Mouse (Mus musculus) B cell, adult (primary cell): ENCODE data around the gene Krtap4-9. TPM values are rescaled to one million over a fixed set of nuclear protein-coding genes. Genes with fewer than 3 reads are reported as not detected.

Experiments
- total RNA-seq: library from RNA; stranded (reverse); gene quantifications from 4 replicates; pipeline ENCODE4 v1.2.4, GENCODE M21; 2023; ENCODE audit not compliant: inconsistent age

The Krtap4-9 gene
- not detected in 4 replicates for total RNA-seq

DNA sequence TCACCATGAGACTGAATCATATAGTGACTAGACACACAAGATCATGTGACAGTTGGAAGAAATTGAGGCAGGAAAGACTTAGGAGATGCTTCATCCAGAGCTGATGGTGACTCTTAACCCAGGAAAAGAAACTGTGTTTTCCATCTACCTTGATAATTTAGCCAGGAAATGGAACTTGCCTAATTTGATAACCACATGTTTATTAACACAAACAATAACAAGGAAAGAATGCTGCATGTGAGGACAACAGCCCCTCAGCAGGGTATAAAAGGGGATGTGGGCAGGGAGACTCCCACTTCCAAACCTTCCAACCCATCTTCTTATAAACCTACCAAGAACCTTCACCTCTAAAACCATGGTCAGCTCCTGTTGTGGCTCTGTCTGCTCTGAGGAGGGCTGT is at the start of gene Krtap4-9:
Gene Krtap4-9, plus strand, starts transcription at position 301 of the 400 bp plus-strand sequence.

DNA sequence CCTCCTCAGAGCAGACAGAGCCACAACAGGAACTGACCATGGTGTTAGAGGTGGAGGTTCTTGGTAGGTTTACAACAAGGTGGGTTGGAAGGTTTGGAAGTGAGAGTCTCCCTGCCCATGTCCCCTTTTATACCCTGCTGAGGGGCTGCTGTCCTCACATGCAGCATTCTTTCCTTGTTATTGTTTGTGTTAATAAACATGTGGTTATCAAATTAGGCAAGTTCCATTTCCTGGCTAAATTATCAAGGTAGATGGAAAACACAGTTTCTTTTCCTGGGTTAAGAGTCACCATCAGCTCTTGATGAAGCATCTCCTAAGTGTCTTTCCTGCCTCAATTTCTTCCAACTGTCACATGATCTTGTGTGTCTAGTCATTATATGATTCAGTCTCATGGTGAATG is 12.2 kb upstream of the Krtap4-9 start, which contains the start of gene Gm11595:
Gene Gm11595, minus strand, starts transcription at position 101 of the 400 bp plus-strand sequence.

DNA sequence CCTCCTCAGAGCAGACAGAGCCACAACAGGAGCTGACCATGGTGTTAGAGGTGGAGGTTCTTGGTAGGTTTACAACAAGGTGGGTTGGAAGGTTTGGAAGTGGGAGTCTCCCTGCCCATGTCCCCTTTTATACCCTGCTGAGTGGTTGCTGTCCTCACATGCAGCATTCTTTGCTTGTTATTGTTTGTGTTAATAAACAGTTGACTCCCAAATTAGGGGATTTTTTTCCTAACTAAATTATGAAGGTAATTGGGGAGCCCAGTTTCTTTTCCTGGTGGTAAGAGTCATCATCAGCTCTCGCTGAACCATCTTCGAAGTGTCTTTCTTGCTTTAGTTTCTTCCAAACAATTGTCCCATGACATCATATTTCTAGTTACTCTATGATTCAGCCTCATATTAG is 4.4 kb upstream of the Krtap4-9 start, which contains the start of gene Krtap4-8:
Gene Krtap4-8, minus strand, starts transcription at position 101 of the 400 bp plus-strand sequence.

DNA sequence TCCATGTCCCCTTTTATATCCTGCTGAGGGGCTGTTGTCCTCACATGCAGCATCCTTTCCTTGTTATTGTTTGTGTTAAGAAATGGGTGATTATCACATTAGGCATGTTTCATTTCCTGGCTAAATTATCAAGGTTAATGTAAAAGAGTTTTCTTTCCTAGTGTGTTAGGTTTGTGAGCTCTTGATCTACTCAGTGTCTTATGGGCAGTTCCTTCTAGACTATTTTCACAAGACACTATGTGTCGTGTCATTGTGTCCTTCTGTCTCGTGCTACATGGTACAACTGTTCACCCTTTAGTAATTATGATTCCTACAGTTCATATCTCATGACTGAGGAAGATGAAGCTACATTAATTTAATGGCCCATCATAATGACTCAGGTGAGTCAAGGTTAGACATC is 8.4 kb downstream of the Krtap4-9 start, which contains the start of gene Gm11596:
Gene Gm11596, minus strand, starts transcription at position 101 of the 400 bp plus-strand sequence.

DNA sequence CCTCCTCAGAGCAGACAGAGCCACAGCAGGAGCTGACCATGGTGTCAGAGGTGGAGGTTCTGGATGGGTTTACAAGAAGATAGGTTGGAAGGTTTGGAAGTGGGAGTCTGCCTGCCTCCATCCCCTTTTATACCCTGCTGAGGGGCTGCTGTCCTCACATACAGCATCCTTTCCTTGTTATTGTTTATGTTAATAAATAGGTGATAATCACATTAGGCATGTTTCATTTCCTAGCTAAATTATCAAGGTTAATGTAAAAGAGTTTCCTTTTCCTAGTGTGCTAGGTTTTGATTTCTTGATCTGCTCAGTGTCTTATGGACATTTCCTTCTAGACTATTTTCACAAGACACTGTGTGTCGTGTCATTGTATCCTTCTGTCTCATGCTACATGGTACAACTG is 13.8 kb downstream of the Krtap4-9 start, which contains the start of gene Gm11569:
Gene Gm11569, minus strand, starts transcription at position 101 of the 400 bp plus-strand sequence.

DNA sequence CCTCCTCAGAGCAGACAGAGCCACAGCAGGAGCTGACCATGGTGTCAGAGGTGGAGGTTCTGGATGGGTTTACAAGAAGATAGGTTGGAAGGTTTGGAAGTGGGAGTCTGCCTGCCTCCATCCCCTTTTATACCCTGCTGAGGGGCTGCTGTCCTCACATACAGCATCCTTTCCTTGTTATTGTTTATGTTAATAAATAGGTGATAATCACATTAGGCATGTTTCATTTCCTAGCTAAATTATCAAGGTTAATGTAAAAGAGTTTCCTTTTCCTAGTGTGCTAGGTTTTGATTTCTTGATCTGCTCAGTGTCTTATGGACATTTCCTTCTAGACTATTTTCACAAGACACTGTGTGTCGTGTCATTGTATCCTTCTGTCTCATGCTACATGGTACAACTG is 19.3 kb downstream of the Krtap4-9 start, which contains the start of gene Gm11554:
Gene Gm11554, minus strand, starts transcription at position 101 of the 400 bp plus-strand sequence.

DNA sequence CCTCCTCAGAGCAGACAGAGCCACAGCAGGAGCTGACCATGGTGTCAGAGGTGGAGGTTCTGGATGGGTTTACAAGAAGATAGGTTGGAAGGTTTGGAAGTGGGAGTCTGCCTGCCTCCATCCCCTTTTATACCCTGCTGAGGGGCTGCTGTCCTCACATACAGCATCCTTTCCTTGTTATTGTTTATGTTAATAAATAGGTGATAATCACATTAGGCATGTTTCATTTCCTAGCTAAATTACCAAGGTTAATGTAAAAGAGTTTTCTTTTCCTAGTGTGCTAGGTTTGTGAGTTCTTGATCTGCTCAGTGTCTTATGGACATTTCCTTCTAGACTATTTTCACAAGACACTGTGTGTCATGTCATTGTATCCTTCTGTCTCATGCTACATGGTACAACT is 24.8 kb downstream of the Krtap4-9 start, which contains the start of gene Krtap4-13:
Gene Krtap4-13, minus strand, starts transcription at position 101 of the 400 bp plus-strand sequence.

DNA sequence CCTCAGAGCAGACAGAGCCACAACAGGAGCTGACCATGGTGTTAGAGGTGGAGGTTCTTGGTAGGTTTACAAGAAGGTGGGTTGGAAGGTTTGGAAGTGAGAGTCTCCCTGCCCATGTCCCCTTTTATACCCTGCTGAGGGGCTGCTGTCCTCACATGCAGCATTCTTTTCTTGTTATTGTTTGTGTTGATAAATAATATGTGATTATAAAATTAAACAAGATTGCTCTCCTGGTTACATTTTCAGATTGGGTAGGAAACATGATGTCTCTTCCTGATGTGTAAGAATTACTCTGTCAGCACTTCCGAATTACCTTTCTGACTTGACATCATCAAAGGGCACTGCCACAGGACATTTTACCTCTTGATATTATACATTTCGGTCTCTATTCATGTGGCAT is 30.6 kb downstream of the Krtap4-9 start, which contains the start of gene Gm11564:
Gene Gm11564, minus strand, starts transcription at position 101 of the 400 bp plus-strand sequence.

Other genes with a start within 250 kb of the Krtap4-9 start
- not detected in 4 replicates for gene Krt40, start 242.0 kb upstream of the Krtap4-9 start, total RNA-seq
- not detected in 4 replicates for gene Krtap3-3, start 234.3 kb upstream of the Krtap4-9 start, total RNA-seq
- not detected in 4 replicates for gene Krtap3-2, start 228.3 kb upstream of the Krtap4-9 start, total RNA-seq
- not detected in 4 replicates for gene Gm11939, start 225.7 kb upstream of the Krtap4-9 start, total RNA-seq
- not detected in 4 replicates for gene Krtap3-1, start 218.6 kb upstream of the Krtap4-9 start, total RNA-seq
- not detected in 4 replicates for gene Krtap1-5, start 204.2 kb upstream of the Krtap4-9 start, total RNA-seq
- gene Krtap1-4, start 201.5 kb upstream of the Krtap4-9 start, total RNA-seq: not detected in 4 replicates
- gene Krtap1-3, start 193.9 kb upstream of the Krtap4-9 start, total RNA-seq: not detected in 4 replicates
- not detected in 4 replicates for gene Krtap9-3, start 187.1 kb upstream of the Krtap4-9 start, total RNA-seq
- gene Gm11938, start 181.9 kb upstream of the Krtap4-9 start, total RNA-seq: not detected in 4 replicates
- gene Gm11937, start 175.0 kb upstream of the Krtap4-9 start, total RNA-seq: not detected in 4 replicates
- not detected in 4 replicates for gene Krtap2-4, start 170.4 kb upstream of the Krtap4-9 start, total RNA-seq
- gene Gm11562, start 164.8 kb upstream of the Krtap4-9 start, total RNA-seq: not detected in 4 replicates
- gene Krtap4-1, start 157.0 kb upstream of the Krtap4-9 start, total RNA-seq: not detected in 4 replicates
- not detected in 4 replicates for gene Krtap4-2, start 150.1 kb upstream of the Krtap4-9 start, total RNA-seq
- gene Krtap4-7, start 141.1 kb upstream of the Krtap4-9 start, total RNA-seq: not detected in 4 replicates
- not detected in 4 replicates for gene Gm11555, start 135.0 kb upstream of the Krtap4-9 start, total RNA-seq
- not detected in 4 replicates for gene Gm11563, start 126.2 kb upstream of the Krtap4-9 start, total RNA-seq
- not detected in 4 replicates for gene Krtap4-6, start 119.2 kb upstream of the Krtap4-9 start, total RNA-seq
- gene Gm14190, start 94.5 kb upstream of the Krtap4-9 start, total RNA-seq: not detected in 4 replicates
- not detected in 4 replicates for gene Gm14180, start 50.9 kb upstream of the Krtap4-9 start, total RNA-seq
- not detected in 4 replicates for gene Gm11595, start 12.3 kb upstream of the Krtap4-9 start, total RNA-seq
- gene Krtap4-8, start 4.5 kb upstream of the Krtap4-9 start, total RNA-seq: not detected in 4 replicates
- not detected in 4 replicates for gene Gm11596, start 8.3 kb downstream of the Krtap4-9 start, total RNA-seq
- not detected in 4 replicates for gene Gm11569, start 13.7 kb downstream of the Krtap4-9 start, total RNA-seq
- not detected in 4 replicates for gene Gm11554, start 19.2 kb downstream of the Krtap4-9 start, total RNA-seq
- not detected in 4 replicates for gene Krtap4-13, start 24.7 kb downstream of the Krtap4-9 start, total RNA-seq
- not detected in 4 replicates for gene Gm11564, start 30.5 kb downstream of the Krtap4-9 start, total RNA-seq
- gene 2300003K06Rik, start 52.9 kb downstream of the Krtap4-9 start, total RNA-seq: not detected in 4 replicates
- not detected in 4 replicates for gene Krtap4-16, start 66.4 kb downstream of the Krtap4-9 start, total RNA-seq
- not detected in 4 replicates for gene Gm11568, start 72.7 kb downstream of the Krtap4-9 start, total RNA-seq
- not detected in 4 replicates for gene Gm11559, start 79.3 kb downstream of the Krtap4-9 start, total RNA-seq
- not detected in 4 replicates for gene Krtap9-1, start 88.2 kb downstream of the Krtap4-9 start, total RNA-seq
- not detected in 4 replicates for gene Gm11567, start 94.0 kb downstream of the Krtap4-9 start, total RNA-seq
- not detected in 4 replicates for gene Krtap31-1, start 122.7 kb downstream of the Krtap4-9 start, total RNA-seq
- gene Gm11565, start 129.6 kb downstream of the Krtap4-9 start, total RNA-seq: not detected in 4 replicates
- not detected in 4 replicates for gene Krtap31-2, start 151.1 kb downstream of the Krtap4-9 start, total RNA-seq
- gene Krtap9-5, start 163.3 kb downstream of the Krtap4-9 start, total RNA-seq: not detected in 4 replicates
- gene Krtap29-1, start 193.9 kb downstream of the Krtap4-9 start, total RNA-seq: not detected in 4 replicates
- gene Krtap16-1, start 201.4 kb downstream of the Krtap4-9 start, total RNA-seq: not detected in 4 replicates
- not detected in 4 replicates for gene Krtap17-1, start 208.8 kb downstream of the Krtap4-9 start, total RNA-seq
- gene Krt33a, start 231.0 kb downstream of the Krtap4-9 start, total RNA-seq: not detected in 4 replicates
- not detected in 4 replicates for gene Krt33b, start 244.7 kb downstream of the Krtap4-9 start, total RNA-seq